Mouse (Mus musculus): ENCODE results near the gene Ipcef1.

Gene Ipcef1

DNA sequence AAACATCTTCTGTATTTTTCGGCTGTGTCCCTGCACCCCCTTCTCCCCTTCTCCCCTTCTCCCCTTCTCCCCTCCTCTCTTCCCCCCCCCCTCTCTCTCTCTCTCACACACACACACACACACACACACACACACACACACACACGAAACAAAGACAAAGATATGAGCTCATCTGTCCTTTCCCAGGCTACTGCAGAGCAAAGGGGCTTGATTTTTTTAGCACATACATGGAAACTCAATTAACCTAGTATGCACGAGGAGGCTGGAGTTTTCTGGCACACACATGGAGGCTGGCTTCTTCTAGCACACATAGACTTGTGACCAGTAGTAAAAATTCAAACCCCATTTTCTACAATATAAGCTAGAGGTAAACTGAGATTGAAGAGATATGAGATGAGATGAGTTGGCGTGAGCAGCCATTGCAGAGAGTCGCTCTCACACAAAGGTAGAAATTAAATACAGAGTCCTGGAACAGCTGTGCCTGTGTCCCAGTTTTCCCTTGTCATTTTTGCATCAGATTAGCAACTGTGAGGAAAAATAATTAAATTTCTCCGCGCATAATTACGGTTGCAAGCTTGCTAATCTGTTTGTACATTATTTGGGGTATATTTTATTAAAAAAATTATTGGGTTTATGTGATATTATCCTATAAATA is 84.6 kb downstream of the Ipcef1 start:
- no peak for DNase-seq (ENCODE audit: low spot score in 2 of 2)

DNA sequence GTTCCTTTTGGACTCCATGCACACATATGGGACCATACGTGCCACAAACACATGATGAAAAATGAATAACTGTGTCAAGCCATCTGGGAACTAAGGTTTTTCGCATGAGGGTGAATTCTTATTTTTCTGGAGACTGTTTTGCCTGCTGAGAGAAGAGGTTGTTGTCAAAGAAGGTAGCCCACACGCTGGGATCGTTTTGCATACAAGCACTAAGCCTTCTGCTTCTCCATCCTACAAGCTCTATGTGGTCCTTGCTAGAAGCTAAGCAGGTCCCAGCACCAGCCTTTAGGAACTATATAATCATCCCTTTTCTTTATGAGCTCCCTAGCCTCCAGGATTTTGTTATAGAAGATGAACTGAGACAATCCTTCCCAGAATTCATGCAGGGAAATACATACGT is 93.5 kb downstream of the Ipcef1 start:
- no peak for DNase-seq (ENCODE audit: low spot score in 2 of 2)

DNA sequence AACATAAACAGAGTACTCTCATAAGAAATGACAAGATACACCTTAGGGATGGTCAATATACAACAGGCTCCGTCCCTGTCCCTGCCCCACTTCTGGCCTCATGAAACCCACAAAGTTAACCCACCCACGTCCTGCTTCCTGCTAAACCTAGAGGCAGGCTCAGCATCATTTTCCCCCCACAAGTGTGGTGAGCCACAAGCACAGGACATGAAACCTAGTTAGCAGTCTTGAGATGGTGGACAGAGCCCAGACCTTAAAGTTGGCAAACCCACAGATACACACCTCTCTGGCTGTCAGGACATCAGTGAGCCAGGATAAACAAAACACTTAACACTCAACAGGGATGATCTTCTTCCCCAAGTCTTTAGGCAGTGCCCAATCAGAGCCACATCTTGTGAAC is 95.9 kb downstream of the Ipcef1 start:
- DNase-seq (ENCODE audit: low spot score in 2 of 2): no peak

DNA sequence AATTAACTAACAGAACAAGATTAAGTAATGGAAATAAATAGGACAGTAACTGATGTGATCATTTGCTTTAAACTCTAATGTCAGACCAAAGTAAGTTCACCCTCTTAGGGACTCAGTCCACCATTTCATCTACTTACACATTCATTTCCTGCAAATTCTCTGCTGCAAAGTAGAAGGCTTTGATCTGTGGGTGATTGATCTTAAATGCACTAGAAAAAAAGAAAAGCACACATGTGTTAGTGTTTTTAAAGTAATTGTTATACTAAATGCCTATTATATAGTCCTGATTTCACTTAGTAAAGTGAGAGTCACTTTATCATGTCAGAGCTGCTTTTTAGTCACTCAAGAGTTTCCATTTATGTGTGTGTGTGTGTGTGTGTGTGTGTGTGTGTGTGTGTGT is 97.7 kb downstream of the Ipcef1 start:
- DNase-seq (ENCODE audit: low spot score in 2 of 2): no peak

DNA sequence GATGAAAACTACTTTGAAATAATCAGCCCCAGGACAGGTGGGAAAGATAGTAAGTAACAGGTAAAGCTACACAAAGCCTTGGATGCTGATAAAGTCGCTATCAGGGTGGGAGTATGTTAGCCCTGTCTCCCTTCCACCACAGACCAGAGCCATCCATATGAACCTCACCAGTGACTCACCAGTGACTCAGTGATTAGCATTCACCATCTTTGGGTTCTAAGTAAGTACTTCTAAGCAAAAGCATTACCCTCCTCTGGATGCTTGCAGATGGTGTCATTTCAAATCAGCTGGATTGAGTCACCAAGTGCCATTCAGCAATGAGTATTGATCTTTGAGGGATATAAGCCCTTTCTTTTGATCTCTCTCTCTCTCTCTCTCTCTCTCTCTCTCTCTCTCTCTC is 99.2 kb downstream of the Ipcef1 start:
- DNase-seq (ENCODE audit: low spot score in 2 of 2): no peak

DNA sequence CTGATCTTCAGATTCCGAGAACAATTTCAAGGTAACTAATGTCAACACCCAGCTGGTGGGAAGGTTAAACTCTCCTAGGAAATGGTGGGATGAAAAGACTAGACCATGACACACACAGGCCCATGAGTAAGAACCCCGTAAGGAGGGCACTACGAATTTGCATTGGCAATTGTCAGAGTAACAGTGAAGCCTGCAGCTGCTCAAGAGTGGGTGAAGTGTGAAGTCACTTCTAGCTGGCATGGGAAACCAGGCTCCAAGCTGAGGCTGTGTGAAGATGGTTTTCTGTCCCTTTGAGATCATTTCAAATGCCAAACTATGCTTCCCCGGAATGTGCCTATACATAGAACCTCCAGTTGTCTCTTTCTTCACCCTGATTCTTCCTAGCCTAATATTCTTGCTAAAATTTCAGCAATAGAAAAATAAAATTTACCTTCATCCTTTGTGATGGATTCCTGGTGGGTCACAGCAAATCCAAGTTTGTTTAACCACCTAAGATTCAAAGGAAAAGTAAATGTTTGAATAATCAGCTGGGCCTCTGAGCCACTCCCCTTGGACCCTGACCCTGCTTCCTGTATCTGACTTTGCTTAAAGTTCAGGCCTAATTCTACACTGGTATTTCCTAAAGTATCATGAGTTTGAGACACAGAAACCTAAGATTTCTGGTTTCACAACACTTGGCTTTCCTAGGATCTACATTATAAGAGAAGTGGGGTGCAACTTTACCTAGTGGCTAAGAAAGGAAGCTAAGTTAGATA is 115.4 kb downstream of the Ipcef1 start:
- no peak for DNase-seq (ENCODE audit: low spot score in 2 of 2)

DNA sequence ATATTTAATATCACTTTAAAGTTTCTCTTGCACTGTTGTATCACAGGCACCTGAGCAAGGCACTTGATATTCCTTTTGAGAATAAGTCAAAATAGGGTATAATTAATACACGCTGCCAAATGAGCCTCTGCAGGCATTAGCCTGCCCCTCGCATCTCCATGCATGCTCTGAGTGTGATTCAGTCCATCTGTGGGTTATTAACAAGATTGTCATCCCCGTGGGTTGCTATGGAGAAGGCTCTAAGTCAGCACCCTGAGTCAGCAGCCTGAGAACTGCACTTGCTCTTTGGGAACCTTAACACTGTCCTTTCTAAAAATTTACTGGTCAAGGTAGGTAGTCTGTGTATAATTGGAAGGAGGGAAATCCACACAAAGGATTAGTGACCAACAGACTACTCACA is 117.5 kb downstream of the Ipcef1 start:
- no peak for DNase-seq (ENCODE audit: low spot score in 2 of 2)

DNA sequence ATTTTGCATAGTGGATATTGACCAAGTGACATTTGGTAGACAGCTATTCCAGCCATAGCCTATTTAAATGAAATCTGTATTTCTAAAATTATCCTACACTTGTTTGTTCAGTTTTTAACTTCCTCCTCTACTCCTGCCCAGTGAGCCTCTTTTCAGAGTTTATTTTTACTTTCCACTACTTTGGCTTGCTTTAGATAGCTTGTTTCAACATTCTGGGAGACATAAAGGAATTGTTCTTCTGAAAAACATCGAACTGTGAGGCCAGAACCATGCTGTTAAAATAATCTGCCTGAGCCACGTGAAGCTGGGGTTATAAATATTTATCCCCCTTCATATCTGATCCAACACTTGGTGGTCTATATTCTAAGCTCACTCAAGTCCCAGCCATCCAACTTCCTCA is 121.4 kb downstream of the Ipcef1 start:
- DNase-seq (ENCODE audit: low spot score in 2 of 2): no peak

DNA sequence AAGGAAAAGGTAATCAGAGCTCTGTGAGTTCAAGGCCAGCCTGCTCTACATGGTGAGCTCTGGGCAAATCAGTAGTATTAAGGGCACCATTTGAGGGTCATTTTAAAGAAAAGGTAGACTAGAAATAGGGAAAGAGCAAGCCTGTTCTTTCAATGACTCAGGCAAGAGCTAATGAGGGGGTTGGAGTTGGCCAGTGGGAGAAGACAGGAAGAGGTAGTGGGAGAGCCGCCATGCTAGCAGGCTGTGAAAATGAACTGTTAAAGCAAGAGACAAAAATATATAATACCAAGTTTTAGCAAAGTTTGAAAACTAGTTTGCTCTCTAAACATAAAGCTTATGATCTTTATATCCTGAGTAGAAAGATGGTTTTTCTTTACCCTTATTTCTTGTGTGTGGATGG is 121.9 kb downstream of the Ipcef1 start:
- DNase-seq (ENCODE audit: low spot score in 2 of 2): no peak

DNA sequence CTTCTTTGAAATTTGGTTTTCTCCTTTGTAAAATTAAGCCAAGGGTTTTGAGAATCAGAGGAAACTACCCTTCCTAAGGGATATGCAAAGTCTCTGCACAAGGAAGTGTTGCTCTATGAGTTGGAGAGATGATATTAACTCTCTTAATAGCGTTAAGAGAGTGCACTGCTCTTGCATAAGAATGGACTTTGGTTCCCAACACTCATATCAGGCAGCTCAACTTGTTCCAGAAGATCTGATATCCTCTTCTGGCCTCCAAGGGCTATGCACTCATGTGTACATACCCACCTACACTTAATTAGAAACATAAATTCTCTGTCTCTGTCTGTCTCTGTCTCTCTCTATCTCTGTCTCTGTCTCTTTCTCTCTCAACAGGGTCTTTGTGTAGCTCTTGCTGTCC is 123.4 kb downstream of the Ipcef1 start:
- no peak for DNase-seq (ENCODE audit: low spot score in 2 of 2)

DNA sequence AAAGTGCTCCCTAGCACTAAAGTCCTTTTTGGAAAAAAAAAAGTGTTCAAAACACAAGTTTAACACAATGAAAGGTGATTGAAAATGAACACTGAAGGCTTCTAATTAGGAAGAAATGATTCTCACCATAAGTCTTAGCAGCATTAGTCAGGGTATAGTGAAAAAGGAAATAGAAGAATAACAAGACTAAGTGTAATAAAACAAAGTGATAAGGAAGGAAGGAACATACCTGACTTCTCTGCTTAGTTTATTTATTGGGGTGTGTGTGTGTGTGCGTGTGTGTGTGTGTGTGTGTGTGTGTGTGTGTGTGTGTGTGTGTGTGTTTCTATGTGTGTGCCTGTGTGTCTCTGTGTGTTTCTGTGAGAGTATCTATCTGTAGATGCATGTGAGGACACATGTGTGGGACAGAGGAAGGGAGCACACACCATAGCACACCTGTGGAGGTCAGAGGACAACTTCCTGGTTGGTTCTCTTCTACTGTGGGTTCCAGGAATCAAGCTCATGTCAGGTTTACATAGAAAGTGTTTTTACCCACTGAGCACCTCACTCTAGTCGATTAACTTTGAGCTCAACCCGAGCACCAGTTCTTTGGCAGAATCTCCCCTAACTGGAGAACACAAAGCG is 124.6 kb downstream of the Ipcef1 start:
- no peak for DNase-seq (ENCODE audit: low spot score in 2 of 2)

DNA sequence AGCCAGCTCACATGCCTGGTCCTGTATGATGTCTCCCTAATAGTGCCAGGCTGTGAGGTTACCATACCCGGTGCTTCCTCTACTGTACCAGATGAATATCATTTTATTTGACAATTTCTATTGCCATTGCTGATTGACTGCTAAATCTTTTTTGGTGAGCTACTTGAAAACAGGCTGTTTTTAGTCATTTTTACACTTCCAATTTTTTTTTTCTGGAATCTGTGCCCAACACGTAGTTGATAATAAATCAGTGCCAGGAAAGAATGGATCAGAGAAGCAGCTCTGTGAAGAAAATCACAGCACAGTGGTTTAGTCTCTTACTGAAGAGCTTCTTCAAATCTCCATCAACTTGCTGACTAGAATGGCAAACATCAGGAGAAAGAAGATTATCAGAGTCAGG is 125.6 kb downstream of the Ipcef1 start:
- DNase-seq (ENCODE audit: low spot score in 2 of 2): no peak

DNA sequence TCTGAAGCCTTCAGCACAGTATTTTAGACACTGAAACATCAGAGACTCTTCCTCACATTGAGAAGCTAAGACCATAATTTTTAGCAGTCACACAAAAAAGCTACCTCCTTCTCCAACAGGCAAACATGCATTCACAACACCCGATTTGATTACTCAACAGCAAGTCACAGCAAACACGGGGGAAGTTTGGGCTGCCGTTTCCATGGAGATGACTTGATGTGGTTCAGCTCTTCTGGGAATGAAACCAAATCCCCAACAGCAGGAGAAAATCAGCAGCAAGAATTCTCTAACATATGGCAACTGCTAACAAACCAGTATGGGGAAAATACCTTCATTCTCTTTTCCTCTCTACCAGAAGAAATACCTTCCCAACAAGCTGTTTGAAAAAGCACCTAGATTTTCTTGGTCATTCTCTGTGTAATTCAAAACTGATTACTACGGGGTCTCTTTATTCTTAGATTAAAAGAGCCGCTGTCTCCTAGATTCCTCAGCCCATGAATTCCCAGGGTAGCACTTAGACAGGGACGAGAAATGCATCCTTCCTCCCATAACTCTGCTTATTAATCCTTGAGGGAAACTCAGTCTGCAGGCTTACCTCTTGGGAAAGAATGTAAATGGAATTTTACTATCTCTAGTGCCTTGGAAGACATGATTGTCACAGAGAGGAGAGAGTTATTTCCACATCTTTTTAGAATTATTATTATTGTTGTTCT is 135.6 kb downstream of the Ipcef1 start:
- no peak for DNase-seq (ENCODE audit: low spot score in 2 of 2)

DNA sequence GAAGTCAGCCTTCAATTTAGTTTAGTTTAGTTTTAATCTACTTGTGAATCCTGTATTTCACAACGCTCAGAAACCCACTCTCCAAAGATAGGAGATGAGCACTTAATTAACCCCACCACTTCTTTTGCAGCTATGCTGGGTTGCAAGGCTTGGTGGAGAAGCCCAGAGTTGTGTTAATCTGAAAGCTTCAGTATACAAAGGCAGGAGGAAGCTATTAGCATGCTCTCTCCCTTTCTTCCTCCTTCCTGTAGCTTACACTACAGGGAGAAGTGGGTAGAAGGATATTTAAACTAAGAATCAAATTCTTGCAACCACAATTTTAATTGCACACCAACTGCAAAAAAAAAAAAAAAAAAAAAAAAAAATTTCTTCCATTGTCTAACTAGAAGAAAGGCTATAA is 136.3 kb downstream of the Ipcef1 start:
- no peak for DNase-seq (ENCODE audit: low spot score in 2 of 2)

DNA sequence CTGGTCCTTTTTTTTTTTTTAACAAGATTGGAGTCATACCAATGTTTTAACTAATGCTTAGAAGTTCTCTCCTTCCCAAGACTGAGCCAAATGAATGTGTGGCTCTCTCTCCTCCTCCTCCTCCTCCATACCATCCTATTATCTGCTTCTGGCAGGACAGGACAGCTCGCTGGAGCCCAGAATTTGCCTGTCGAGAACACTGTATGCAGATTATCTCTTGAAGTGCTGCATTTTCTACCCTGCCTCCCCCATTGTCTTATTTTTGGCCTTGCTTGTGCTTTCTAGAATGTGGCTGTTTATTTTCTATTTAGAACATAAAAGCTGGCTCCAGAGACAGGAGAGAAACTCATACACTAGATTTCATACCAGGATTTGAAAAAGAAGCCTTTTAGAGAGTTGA is 142.5 kb downstream of the Ipcef1 start:
- no peak for DNase-seq (ENCODE audit: low spot score in 2 of 2)

DNA sequence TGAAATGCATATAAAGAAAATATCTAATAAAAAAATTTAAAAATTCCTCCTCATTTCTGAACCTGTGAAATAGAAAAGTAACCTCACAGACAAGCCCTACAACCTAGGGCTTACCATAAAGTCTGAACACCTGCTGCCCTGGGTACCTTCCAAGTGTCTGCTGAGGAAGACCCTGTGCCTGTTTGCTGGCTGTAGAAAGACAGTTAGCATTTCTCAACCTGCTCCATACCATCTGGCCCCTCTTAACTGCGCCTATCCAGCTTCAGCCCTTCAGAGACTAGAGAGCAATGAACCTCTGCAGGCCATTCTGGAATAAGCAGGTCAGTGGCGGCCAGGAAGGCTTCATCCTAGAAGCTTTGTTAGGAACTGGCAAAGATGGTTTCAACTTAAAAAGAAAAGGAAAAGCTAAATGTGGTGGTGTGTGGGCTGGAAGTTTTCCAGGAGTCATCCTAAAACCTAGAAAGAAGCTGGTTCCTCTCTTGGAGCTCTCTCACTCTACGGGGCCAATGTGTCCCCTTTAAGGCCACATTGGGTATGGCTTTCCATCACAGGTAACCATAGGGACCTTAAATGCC is 150.4 kb downstream of the Ipcef1 start:
- DNase-seq (ENCODE audit: low spot score in 2 of 2): no peak

DNA sequence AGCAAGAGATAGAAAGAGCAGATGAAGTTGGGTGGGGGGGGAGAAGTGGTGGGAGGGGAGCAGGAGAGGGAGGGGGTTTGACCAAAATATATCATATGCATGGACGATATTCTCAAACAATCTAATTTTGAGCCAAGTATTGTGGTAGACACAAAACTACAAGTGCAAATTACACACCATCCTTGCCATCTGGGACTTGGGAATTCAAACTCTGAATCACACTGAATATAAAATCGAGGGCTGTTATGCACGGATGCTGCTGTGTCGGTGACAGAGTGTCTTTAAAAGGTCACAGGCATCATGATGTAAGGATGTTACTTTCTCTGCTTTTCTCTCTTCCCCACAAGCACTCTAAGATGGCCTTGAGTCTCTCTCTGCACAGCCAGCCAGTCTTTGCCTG is 152.2 kb downstream of the Ipcef1 start:
- no peak for DNase-seq (ENCODE audit: low spot score in 2 of 2)

DNA sequence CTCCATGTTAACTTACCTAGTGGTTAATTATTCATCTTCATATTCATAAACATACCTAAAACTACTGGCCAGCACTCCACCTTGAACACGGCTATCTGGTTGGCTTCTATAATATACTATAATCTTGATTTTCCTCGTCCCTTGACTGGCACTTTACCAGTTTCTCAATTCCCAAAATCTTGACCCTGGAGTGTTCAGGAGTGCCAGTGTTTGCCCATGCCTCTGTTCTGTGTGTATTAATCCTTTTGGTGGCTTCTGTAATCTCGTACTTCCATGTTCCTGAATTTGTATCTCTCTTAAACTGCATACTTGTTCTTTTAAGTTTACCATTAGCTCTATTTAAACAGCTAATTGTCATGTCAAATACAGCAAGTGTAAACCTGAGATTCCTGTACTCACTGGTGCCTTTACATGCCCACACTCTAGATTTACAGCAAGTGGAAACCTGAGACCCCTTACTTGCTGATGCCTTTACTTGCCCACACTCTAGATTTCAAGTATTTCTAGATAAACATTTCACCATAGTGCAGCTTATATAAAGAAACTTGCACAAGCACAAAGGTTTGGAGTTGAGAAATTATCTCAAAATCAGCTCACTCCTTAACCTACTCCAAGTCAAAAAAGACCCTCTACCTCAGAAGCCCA is 155.5 kb downstream of the Ipcef1 start:
- DNase-seq (ENCODE audit: low spot score in 2 of 2): no peak

DNA sequence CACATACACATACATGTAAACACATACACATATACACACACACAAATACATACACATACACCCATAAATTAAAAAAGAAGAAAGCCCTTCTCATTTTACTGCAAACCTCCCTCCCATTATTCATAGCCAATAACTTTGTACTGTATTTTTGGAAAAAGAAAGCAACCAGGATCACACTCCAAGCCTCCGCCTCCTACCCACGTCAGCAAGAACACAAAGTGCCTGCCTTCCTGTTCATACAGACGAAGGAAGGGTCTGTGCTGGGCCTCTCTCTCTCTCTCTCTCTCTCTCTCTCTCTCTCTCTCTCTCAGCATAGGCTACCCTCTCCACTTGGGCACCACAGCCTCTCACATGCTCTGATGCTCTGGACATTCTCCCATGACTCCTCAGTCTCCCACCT is 156.5 kb downstream of the Ipcef1 start:
- no peak for DNase-seq (ENCODE audit: low spot score in 2 of 2)

DNA sequence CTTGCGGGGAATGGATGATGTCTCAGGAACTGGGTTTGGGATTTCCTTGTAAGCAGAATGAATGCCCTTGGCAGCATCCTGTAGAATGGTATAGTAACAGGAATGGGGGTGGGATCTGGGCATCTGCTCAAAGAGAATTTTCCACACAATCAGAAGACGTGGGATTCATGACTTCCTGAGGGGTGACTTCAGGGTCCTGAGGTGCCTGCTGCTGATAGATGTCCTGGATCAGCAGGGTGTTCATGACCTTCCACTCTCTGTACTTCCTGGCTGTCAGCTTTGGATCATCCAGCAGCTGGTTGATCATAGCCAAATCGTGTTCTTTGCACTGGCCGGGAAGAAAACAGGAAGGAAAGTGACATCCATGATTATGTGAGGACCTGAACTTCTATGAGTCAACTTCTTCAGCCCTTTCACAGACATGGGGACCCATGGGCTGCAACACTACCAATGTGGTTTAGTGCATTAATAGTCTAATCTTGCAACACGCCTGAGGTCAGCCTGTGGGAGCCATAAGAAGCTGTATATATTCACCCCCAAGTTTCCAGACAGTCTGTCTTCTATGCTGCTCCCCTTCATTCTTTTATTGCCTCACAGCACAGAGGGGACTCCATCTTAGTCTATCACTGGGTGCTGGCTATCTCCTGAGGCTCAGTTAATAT is 161.8 kb downstream of the Ipcef1 start:
- DNase-seq (ENCODE audit: low spot score in 2 of 2): no peak

DNA sequence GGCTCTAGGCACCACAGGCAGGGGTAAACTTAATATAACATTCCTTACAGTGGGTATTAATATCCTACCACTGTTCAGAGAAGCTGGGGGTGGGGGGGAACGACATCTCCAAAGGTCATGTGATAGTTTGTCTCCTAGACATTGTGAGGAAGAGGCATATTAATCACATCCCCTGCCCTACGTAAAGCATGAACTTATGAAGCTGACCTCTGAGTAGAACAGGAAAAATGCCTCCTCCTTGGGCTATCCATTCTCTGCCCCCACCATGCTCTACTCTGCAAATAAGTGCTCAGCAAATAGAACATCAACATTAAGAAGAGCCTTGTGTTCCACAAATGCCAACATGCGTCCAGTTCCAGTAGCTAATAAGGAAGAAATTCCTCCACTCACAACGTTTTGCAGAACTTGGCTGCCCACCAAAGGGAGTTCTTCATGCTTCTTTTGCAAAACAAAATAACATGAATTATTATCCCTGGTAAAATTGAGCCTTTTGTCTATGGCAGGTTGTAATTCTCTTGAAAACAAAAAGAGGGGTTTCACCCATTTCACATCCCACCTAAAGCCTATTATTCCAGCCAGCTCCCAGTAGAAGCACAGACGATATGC is 162.5 kb downstream of the Ipcef1 start:
- DNase-seq (ENCODE audit: low spot score in 2 of 2): no peak
